ENCODE assay signal across 8 mouse cellular contexts in the genomic region with DNA sequence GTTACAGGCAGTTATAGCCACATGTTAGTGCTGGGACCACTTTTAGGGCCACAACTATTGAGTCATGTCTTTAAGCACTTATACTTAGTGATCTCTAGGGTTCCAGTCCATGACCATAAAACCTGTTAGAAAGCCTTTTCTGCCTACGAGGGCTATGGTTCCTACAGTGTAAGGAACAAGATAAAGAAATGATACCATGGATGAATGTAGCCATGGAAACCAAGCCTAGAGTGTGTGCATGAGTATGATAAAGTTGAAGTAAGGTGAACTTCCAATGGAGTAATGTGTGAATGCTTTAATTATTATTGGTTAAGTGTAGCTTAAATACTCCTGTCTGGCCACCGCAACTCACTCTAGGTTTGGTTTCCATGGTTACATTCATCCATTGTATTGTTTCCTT. TPM values are rescaled to one million over a fixed set of nuclear protein-coding genes. Genes with fewer than 3 reads are reported as not detected.
DNase-seq lines count a peak whose midpoint lies in the region; ATAC-seq and TF ChIP-seq lines count a peak whose summit lies in the region.

No protein-coding gene starts in this region.

- peak overlapping the region; percentile 81 for H3K4me3 ChIP-seq in forebrain, embryonic 12.5 days (replicated peaks)
- peak overlapping the region; percentile 95 for H3K4me3 ChIP-seq in liver, embryonic 12.5 days
- peak overlapping the region; percentile 86 for H3K4me3 ChIP-seq in stomach, postnatal 0 days (ENCODE audit: low read depth, low read length)

- ATAC-seq in forebrain, embryonic 12.5 days (ENCODE audit: low FRiP score), result no peak
- ATAC-seq in liver, embryonic 12.5 days, result peak; percentile 69
- ATAC-seq in stomach, postnatal 0 days (ENCODE audit: low FRiP score, low TSS enrichment), result no peak

- peak overlapping the region; percentile 57 for H3K4me2 ChIP-seq in forebrain, embryonic 12.5 days
- H3K4me2 ChIP-seq in liver, embryonic 12.5 days, result peak overlapping the region; percentile 70
- H3K4me2 ChIP-seq in stomach, postnatal 0 days (replicated peaks; ENCODE audit: low read depth), result peak overlapping the region; percentile 57

- H3K27ac ChIP-seq in forebrain, embryonic 12.5 days, result no peak overlapping the region
- peak overlapping the region; percentile 97; the same call in 1 of the 2 replicates for H3K27ac ChIP-seq in liver, embryonic 12.5 days
- no peak overlapping the region for H3K27ac ChIP-seq in stomach, postnatal 0 days (replicated peaks)

- intact Hi-C loops in left cerebral cortex, postnatal 36 days (cut with DNase I), result no loop called here

- TF ChIP-seq CTCF in stomach, postnatal 0 days (IDR thresholded peaks at IDR 0.05; ENCODE audit: low read depth), result no peak

- no peaks in the 10 kb centered on the region for H3K9me3 ChIP-seq in forebrain, embryonic 12.5 days
- H3K9me3 ChIP-seq in liver, embryonic 12.5 days (replicated peaks), result peaks cover 13% of the 10 kb centered on the region; the same call in 1 of the 2 replicates
- 0 out of 2 replicates have a peak, but pooled peaks cover 3% of the 10 kb centered on the region for H3K9me3 ChIP-seq in stomach, postnatal 0 days (ENCODE audit: control insufficient read depth, low read length)

- H3K4me1 ChIP-seq in forebrain, embryonic 12.5 days, result peaks cover 13% of the 10 kb centered on the region
- peaks cover 50% of the 10 kb centered on the region for H3K4me1 ChIP-seq in liver, embryonic 12.5 days
- H3K4me1 ChIP-seq in stomach, postnatal 0 days (replicated peaks; ENCODE audit: control insufficient read depth, insufficient read depth), result no peaks in the 10 kb centered on the region; the same call in 1 of the 2 replicates

- peak; percentile 2 for DNase-seq in spleen, adult 12 weeks (ENCODE audit: low spot score)
- DNase-seq in spleen, adult 18-20 months, result no peak
- DNase-seq in stomach, postnatal 0 days (ENCODE audit: low spot score), result no peak
- DNase-seq in left cerebral cortex, postnatal 36 days (ENCODE audit: low spot score in 2 of 2), result no peak
- no peak for DNase-seq in kidney, postnatal 25 days
- DNase-seq in layer of hippocampus, postnatal 36 days, result no peak

- H3K27me3 ChIP-seq in forebrain, embryonic 12.5 days, result no peaks in the 10 kb centered on the region
- H3K27me3 ChIP-seq in liver, embryonic 12.5 days (replicated peaks), result no peaks in the 10 kb centered on the region
- H3K27me3 ChIP-seq in stomach, postnatal 0 days (ENCODE audit: control insufficient read depth, insufficient read depth, low read length), result no peaks in the 10 kb centered on the region

- WGBS in forebrain, embryonic 12.5 days, result 78% methylated on average over 2 of the region's 2 CpGs
- WGBS in liver, embryonic 12.5 days (ENCODE audit: insufficient replicate concordance), result 44% methylated on average over 2 of the region's 2 CpGs
- 76% methylated on average over 2 of the region's 2 CpGs for WGBS in stomach, postnatal 0 days

- H3K9ac ChIP-seq in forebrain, embryonic 12.5 days, result no peak overlapping the region
- H3K9ac ChIP-seq in liver, embryonic 12.5 days, result peak overlapping the region; percentile 93
- H3K9ac ChIP-seq in stomach, postnatal 0 days (ENCODE audit: low read length), result no peak overlapping the region

- H3K36me3 ChIP-seq in forebrain, embryonic 12.5 days (replicated peaks), result peaks cover 26% of the 10 kb centered on the region
- peaks cover 53% of the 10 kb centered on the region for H3K36me3 ChIP-seq in liver, embryonic 12.5 days
- peaks cover 5% of the 10 kb centered on the region; the same call in 1 of the 2 replicates for H3K36me3 ChIP-seq in stomach, postnatal 0 days (ENCODE audit: control insufficient read depth, insufficient read depth, low read length)

- no peak for TF ChIP-seq EP300 in stomach, postnatal 0 days (optimal IDR thresholded peaks at IDR 0.05)

RNA-seq across cellular contexts. Expression of a gene that starts 1.8 kb away (rescaled TPM):
- 44.8 and 47.6 TPM in 2 replicates for polyA plus RNA-seq in forebrain, embryonic 12.5 days (2016; fragmentation: Nextera tagmentation; extraction: Ambion mirVana)
- 34.5 and 35.0 TPM in 2 replicates for polyA plus RNA-seq in liver, embryonic 12.5 days (2016; fragmentation: Nextera tagmentation; extraction: Ambion mirVana)
- polyA plus RNA-seq in stomach, postnatal 0 days (2015; fragmentation: Nextera tagmentation; extraction: Ambion mirVana), result 18.1 and 20.8 TPM in 2 replicates
- total RNA-seq in left cerebral cortex, postnatal 36 days (2021), result 10 to 100 TPM; 12.3 to 18.4 TPM
- 10 to 100 TPM; 15.6 to 21.2 TPM for total RNA-seq in layer of hippocampus, postnatal 36 days (2021)
